Mouse (Mus musculus) liver, adult 2 months (tissue): ENCODE data around the gene Zfp629. TPM values are rescaled to one million over a fixed set of nuclear protein-coding genes. Genes with fewer than 3 reads are reported as not detected.

Experiments
- DNase-seq: peaks from one replicate; pipeline ENCODE4 v3.0.0-alpha.2; 2011; ENCODE audit warnings: low read depth, low spot score; ENCODE audit errors: extremely low read depth
- H3K27ac ChIP-seq: fragments of 200-500 bp; replicated peaks from 2 replicates; pipeline ENCODE4 v1.5.1; 2012; ENCODE audit warnings: low read depth, mild to moderate bottlenecking, control low read depth, inconsistent platforms, low read length; ENCODE audit not compliant: insufficient read depth
- H3K27me3 ChIP-seq: fragments of 200-500 bp; 2 replicates; pipeline ENCODE4 v1.6.1; 2012; ENCODE audit warnings: mild to moderate bottlenecking, moderate library complexity, low read length, inconsistent platforms; ENCODE audit not compliant: control insufficient read depth, insufficient read depth
- H3K36me3 ChIP-seq: fragments of 200-500 bp; 2 replicates; pipeline ENCODE4 v1.6.1; 2012; ENCODE audit warnings: low read length, inconsistent platforms; ENCODE audit not compliant: control insufficient read depth, insufficient read depth
- H3K4me1 ChIP-seq: fragments of 200-500 bp; 2 replicates; pipeline ENCODE4 v1.6.1; 2011; ENCODE audit warnings: low read length; ENCODE audit not compliant: control insufficient read depth, insufficient read depth
- H3K4me3 ChIP-seq: fragments of 200-500 bp; 2 replicates; pipeline ENCODE4 v1.5.1; 2011; ENCODE audit warnings: low read depth, mild to moderate bottlenecking, control low read depth, low read length, moderate library complexity; ENCODE audit not compliant: insufficient read depth
- H3K79me2 ChIP-seq: fragments of 200-500 bp; 2 replicates; pipeline ENCODE4 v1.6.1; 2012; ENCODE audit warnings: inconsistent platforms, mild to moderate bottlenecking, low read length, moderate library complexity; ENCODE audit not compliant: control insufficient read depth, insufficient read depth
- H3K9ac ChIP-seq: fragments of 200-500 bp; 2 replicates; pipeline ENCODE4 v1.6.1; 2012; ENCODE audit warnings: low read depth, mild to moderate bottlenecking, control low read depth, inconsistent platforms, low read length
- CTCF ChIP-seq: fragments of 200-500 bp; IDR thresholded peaks from 2 replicates; pipeline ENCODE4 v1.5.1; 2011; ENCODE audit warnings: low read depth, low read length, control low read depth
- POLR2A ChIP-seq: fragments of 200-500 bp; IDR thresholded peaks from 2 replicates; pipeline ENCODE4 v1.6.1; 2011; ENCODE audit warnings: low read length, control low read depth; ENCODE audit not compliant: insufficient read depth; ENCODE audit errors: extremely low read depth
- WGBS: fragments of 180-500 bp; shearing (Covaris S2); methylation state at CpG from one replicate; pipeline ENCODE4 v1.1.7; 2018; 5-methylcytosine and 5-hydroxymethylcytosine counted together
- polyA plus RNA-seq: library from polyadenylated mRNA; depleted of rRNA; stranded (reverse); fragments of >200 nt; gene quantifications from 2 replicates; pipeline ENCODE4 v1.2.3, GENCODE M21; 2012; rRNA removed
- total RNA-seq: library from RNA; depleted of rRNA; stranded (reverse); fragments of >200 nt; gene quantifications from 2 replicates; pipeline ENCODE4 v1.2.3, GENCODE M21; 2014; rRNA removed

Gene Zfp629
- total and polyA plus RNA-seq, 2 experiments, result 4.8 to 7.0 TPM

DNA sequence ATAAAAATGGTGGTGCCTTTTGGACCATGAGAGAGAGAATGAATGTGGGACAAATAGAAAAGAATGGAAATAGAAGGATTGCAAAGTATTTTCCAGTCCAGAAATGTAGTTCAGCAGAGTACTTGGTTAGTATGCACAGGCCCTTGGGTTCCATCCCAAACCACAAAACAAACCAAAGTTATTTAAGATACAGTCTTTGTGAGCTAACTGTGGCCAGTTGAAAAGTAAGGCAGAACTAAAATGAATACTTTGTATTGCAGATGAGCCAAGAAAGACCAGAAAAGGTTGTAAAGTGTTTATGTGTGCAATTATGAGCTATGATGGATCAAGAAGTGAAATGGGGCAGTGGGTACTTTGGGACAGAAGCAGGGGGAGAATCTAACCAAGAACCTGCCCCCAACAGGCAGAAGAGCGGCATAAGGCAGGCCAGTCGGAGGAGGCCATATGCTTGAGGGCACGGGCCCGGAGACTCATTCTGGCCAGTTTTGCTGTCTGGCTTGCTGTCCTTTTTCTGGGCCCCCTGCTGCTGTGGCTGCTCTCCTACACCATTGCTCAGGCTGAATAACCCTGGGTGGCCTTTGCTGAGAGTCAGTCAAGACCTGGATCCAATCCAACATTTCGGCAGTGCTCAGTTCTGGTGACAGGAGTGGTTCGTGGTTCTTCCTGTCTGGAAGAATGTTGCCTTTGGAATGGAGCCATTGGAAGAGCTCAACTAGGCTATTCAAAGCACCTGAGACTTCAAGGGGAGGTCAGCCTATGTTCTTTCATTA lies 51.0 kb downstream of the Zfp629 start:
- no peaks in the 10 kb centered on the region for H3K27me3 ChIP-seq
- H3K36me3 ChIP-seq, result peaks cover 33% of the 10 kb centered on the region
- no peaks in the 10 kb centered on the region for H3K79me2 ChIP-seq
- H3K4me3 ChIP-seq, result no peak overlapping the region
- peaks cover 2% of the 10 kb centered on the region; the same call in 1 of the 2 replicates for H3K4me1 ChIP-seq
- no peak for DNase-seq
- TF ChIP-seq POLR2A, result no peak
- TF ChIP-seq CTCF, result no peak
- no peak overlapping the region for H3K27ac ChIP-seq
- 64% methylated on average over 6 of the region's 6 CpGs for WGBS
- no peak overlapping the region for H3K9ac ChIP-seq

DNA sequence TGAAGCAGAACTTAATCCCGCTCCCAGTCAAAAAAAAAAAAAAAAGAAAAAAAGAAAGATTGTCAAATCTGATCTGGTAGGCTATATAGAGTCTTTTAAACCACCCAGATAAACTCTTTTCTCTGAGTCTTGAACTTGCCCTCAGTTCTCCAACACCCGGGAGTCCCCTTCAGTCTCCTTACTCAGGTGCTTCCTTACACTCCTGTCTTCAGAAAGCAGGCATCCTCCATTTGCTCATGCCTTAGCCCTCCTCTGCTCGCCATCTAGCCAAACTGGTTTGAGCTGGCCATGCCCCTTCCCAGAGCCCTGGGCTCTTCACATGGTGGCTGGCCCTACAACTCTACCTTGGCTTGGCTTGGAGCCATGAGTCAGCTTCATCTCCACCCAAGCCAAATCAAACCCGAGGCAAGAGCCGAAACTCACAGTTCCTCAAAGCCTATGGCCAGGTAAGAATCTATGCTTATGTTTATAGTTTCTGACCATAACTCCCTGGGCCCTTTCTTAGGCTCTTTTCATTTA lies 54.2 kb downstream of the Zfp629 start, which contains the start of gene Tmem265:
TSS of gene Tmem265 (plus strand) at position 51 of the 519 bp plus-strand sequence.
- Histone ChIP-seq H3K27ac (no peak within 1 kb of the TSS), H3K36me3 (peaks cover 46% of the 10 kb centered on the region), H3K9ac (no peak within 1 kb of the TSS), H3K79me2 (no peaks in the 10 kb centered on the region), H3K27me3 (no peaks in the 10 kb centered on the region), H3K4me1 (no peaks in the 10 kb centered on the region), H3K4me3 (no peak within 1 kb of the TSS)
- TF ChIP-seq POLR2A (no peak), CTCF (no peak)
- 88% methylated on average over 5 of the region's 5 CpGs for WGBS
- no peak for DNase-seq

GRCm38 (mm10) chr7:127560580-127560979 lies 55.0 kb downstream of the Zfp629 start:
- Histone ChIP-seq H3K27me3 (no peaks in the 10 kb centered on the region), H3K4me3 (no peak overlapping the region), H3K4me1 (no peaks in the 10 kb centered on the region), H3K79me2 (no peaks in the 10 kb centered on the region), H3K36me3 (peaks cover 46% of the 10 kb centered on the region), H3K27ac (no peak overlapping the region), H3K9ac (no peak overlapping the region)
- no peak for TF ChIP-seq POLR2A
- TF ChIP-seq CTCF, result no peak
- 96% methylated on average over 11 of the region's 11 CpGs for WGBS
- no peak for DNase-seq

Other genes with a start within 250 kb of the Zfp629 start
- gene Zfp747, start 239.7 kb downstream of the Zfp629 start, total RNA-seq, result 3.6 and 3.7 TPM in 2 replicates
- 3.0 and 4.0 TPM in 2 replicates for gene Zfp747, start 239.7 kb downstream of the Zfp629 start, polyA plus RNA-seq
- gene 9130019O22Rik, start 228.6 kb downstream of the Zfp629 start, total RNA-seq, result 2.0 and 2.3 TPM in 2 replicates
- 1.6 and 2.0 TPM in 2 replicates for gene 9130019O22Rik, start 228.6 kb downstream of the Zfp629 start, polyA plus RNA-seq
- 4.9 and 5.8 TPM in 2 replicates for gene E430018J23Rik, start 222.2 kb downstream of the Zfp629 start, total RNA-seq
- gene E430018J23Rik, start 222.2 kb downstream of the Zfp629 start, polyA plus RNA-seq, result 5.4 and 7.7 TPM in 2 replicates
- 1.8 and 2.5 TPM in 2 replicates for gene Zfp764, start 209.0 kb downstream of the Zfp629 start, total RNA-seq
- gene Zfp764, start 209.0 kb downstream of the Zfp629 start, polyA plus RNA-seq, result 1.3 and 1.8 TPM in 2 replicates
- gene Zfp688, start 193.7 kb downstream of the Zfp629 start, total RNA-seq, result 2.9 and 3.0 TPM in 2 replicates
- 8.5 and 9.4 TPM in 2 replicates for gene Zfp688, start 193.7 kb downstream of the Zfp629 start, polyA plus RNA-seq
- 0.47 and 0.74 TPM in 2 replicates for gene Zfp689, start 166.6 kb downstream of the Zfp629 start, total RNA-seq
- gene Zfp689, start 166.6 kb downstream of the Zfp629 start, polyA plus RNA-seq, result 0.92 and 1.9 TPM in 2 replicates
- gene Prr14, start 156.2 kb downstream of the Zfp629 start, total RNA-seq, result 8.3 and 9.5 TPM in 2 replicates
- 41.5 and 44.6 TPM in 2 replicates for gene Prr14, start 156.2 kb downstream of the Zfp629 start, polyA plus RNA-seq
- 3.6 and 6.4 TPM in 2 replicates for gene Fbrs, start 136.6 kb downstream of the Zfp629 start, total RNA-seq
- gene Fbrs, start 136.6 kb downstream of the Zfp629 start, polyA plus RNA-seq, result 9.5 and 11.8 TPM in 2 replicates
- 10.9 and 13.8 TPM in 2 replicates for gene Srcap, start 103.8 kb downstream of the Zfp629 start, total RNA-seq
- 8.9 and 9.6 TPM in 2 replicates for gene Srcap, start 103.8 kb downstream of the Zfp629 start, polyA plus RNA-seq
- 4.6 and 7.7 TPM in 2 replicates for gene Gm42715, start 96.2 kb downstream of the Zfp629 start, total RNA-seq
- 5.9 and 7.5 TPM in 2 replicates for gene Gm42715, start 96.2 kb downstream of the Zfp629 start, polyA plus RNA-seq
- gene Tmem265, start 54.4 kb downstream of the Zfp629 start, total RNA-seq, result 2.7 and 2.8 TPM in 2 replicates
- 0.20 TPM in 1 of 2 replicates, not detected in the other for gene Tmem265, start 54.4 kb downstream of the Zfp629 start, polyA plus RNA-seq
- 20.1 and 22.2 TPM in 2 replicates for gene Phkg2, start 42.5 kb downstream of the Zfp629 start, total RNA-seq
- gene Phkg2, start 42.5 kb downstream of the Zfp629 start, polyA plus RNA-seq, result 33.4 and 40.5 TPM in 2 replicates
- 1.5 and 1.9 TPM in 2 replicates for gene Ccdc189, start 27.2 kb downstream of the Zfp629 start, total RNA-seq
- 1.3 and 1.7 TPM in 2 replicates for gene Ccdc189, start 27.2 kb downstream of the Zfp629 start, polyA plus RNA-seq
- 14.5 and 18.3 TPM in 2 replicates for gene Rnf40, start 27.0 kb downstream of the Zfp629 start, total RNA-seq
- 12.4 and 13.6 TPM in 2 replicates for gene Rnf40, start 27.0 kb downstream of the Zfp629 start, polyA plus RNA-seq
- gene Bcl7c, start 93.1 kb upstream of the Zfp629 start, total RNA-seq, result 7.3 and 7.6 TPM in 2 replicates
- 20.0 and 23.2 TPM in 2 replicates for gene Bcl7c, start 93.1 kb upstream of the Zfp629 start, polyA plus RNA-seq
- gene Ctf1, start 96.9 kb upstream of the Zfp629 start, total RNA-seq, result 2.7 and 4.4 TPM in 2 replicates
- gene Ctf1, start 96.9 kb upstream of the Zfp629 start, polyA plus RNA-seq, result 10.5 and 15.9 TPM in 2 replicates
- not detected in 2 replicates for gene Ctf2, start 116.4 kb upstream of the Zfp629 start, total RNA-seq
- gene Ctf2, start 116.4 kb upstream of the Zfp629 start, polyA plus RNA-seq, result not detected in 2 replicates
- gene Fbxl19, start 128.7 kb upstream of the Zfp629 start, total RNA-seq, result 1.9 and 2.4 TPM in 2 replicates
- 3.9 and 4.7 TPM in 2 replicates for gene Fbxl19, start 128.7 kb upstream of the Zfp629 start, polyA plus RNA-seq
- 10.2 and 14.7 TPM in 2 replicates for gene Orai3, start 154.0 kb upstream of the Zfp629 start, total RNA-seq
- gene Orai3, start 154.0 kb upstream of the Zfp629 start, polyA plus RNA-seq, result 21.1 and 26.6 TPM in 2 replicates
- gene Setd1a, start 160.9 kb upstream of the Zfp629 start, total RNA-seq, result 2.6 and 5.4 TPM in 2 replicates
- gene Setd1a, start 160.9 kb upstream of the Zfp629 start, polyA plus RNA-seq, result 5.5 and 7.8 TPM in 2 replicates
- not detected in 2 replicates for gene Gm49388, start 169.8 kb upstream of the Zfp629 start, total RNA-seq
- not detected in 2 replicates for gene Gm49388, start 169.8 kb upstream of the Zfp629 start, polyA plus RNA-seq
- 458 and 477 TPM in 2 replicates for gene Hsd3b7, start 184.8 kb upstream of the Zfp629 start, total RNA-seq
- 1,150 and 1,162 TPM in 2 replicates for gene Hsd3b7, start 184.8 kb upstream of the Zfp629 start, polyA plus RNA-seq
- gene Stx4a, start 208.5 kb upstream of the Zfp629 start, total RNA-seq, result 16.7 and 18.5 TPM in 2 replicates
- 34.7 and 38.3 TPM in 2 replicates for gene Stx4a, start 208.5 kb upstream of the Zfp629 start, polyA plus RNA-seq
- 0.55 and 0.87 TPM in 2 replicates for gene Stx1b, start 208.8 kb upstream of the Zfp629 start, total RNA-seq
- gene Stx1b, start 208.8 kb upstream of the Zfp629 start, polyA plus RNA-seq, result 7.9 TPM in 2 replicates